Mouse (Mus musculus): ENCODE data around the gene Cyp2j9. TPM values are rescaled to one million over a fixed set of nuclear protein-coding genes. Genes with fewer than 3 reads are reported as not detected.
"Not testable (repeated sequence)": the region's sequence is repeated elsewhere in the genome, so short reads cannot be mapped to it uniquely, and the experiment has no call there.

Gene Cyp2j9
- 3.5 and 4.7 TPM in 2 replicates for polyA plus RNA-seq (2012; ENCODE audit: insufficient read depth, insufficient read length, missing spikeins)

DNA sequence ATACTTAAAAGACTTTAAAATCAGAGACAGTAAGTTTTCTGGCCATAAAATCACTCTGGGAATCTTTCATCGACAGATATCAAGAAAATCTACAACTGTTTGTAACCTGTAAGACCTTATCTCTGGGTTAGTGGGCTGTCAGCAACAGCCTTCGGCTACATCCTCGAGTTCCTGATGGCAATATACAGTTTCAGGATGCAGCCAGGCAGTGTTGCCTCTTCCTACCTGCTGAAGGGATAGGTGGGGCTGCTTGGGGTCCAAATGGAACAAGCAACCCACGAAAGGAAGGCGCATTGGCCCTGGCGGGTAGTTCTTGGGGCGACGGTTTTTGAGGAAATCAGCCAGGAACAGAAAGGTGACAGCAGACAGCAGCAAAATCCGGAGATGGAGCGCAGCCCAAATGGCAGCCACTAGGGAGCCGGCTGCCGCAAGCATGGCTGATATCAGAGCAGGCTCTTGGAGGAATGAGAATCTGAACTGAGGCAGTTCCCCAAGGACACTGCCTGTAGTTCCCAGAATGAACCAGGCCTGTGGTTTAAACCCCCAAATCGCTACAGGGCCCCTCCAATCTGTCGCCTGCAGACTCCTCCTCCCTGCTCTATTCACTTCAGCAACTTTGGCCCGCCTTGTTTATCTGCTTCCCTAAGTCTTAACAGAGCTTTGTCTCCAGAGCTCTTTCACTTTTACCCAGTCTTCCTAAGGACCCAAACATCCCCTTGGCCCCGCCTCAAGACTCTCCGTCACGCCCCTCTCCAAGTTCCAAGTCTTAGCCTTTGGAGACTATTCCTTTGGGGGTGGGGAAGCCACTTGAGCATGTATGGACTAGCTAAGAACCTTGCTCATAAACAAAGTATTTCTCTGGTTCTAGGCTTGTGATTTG, at the start of gene Cyp2j9:
Cyp2j9 (minus strand) TSS at position 668 of the 880 bp plus-strand sequence.
- Histone ChIP-seq H3K27ac (replicated peaks; ENCODE audit: low read depth, low read length) (peak within 1 kb of the TSS; percentile 81), H3K4me3 (ENCODE audit: insufficient read depth, low read depth, low read length) (peak within 1 kb of the TSS; percentile 67), H3K4me1 (ENCODE audit: control insufficient read depth, insufficient read depth, insufficient read length, low read length) (no peaks in the 10 kb centered on the region; the same call in 1 of the 2 replicates)

GRCm38 (mm10) chr4:96635455-96635854, 44.1 kb upstream of the Cyp2j9 start:
- Histone ChIP-seq H3K27ac (replicated peaks; ENCODE audit: low read depth, low read length) (no peak overlapping the region), H3K4me3 (ENCODE audit: insufficient read depth, low read depth, low read length) (no peak overlapping the region), H3K4me1 (ENCODE audit: control insufficient read depth, insufficient read depth, insufficient read length, low read length) (no peaks in the 10 kb centered on the region)

DNA sequence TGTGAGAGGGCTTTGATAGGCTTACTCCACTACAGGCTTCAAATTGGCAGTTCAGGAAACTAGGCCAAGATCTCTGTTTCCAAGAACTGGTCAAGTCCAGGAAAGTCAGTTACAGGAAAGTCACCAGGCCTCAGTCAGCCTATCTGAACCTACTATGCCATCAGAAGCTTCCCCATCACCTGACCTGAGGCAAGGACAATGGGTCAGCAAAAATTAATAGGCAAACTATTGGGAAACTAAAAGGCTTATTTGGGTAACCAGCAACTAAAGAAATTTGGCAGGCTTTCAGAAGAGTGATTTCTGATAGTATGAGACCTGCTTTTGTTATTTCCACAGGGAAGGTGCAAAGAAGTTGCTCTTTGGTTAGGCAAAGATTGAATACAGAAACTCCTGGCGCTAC, 31.1 kb upstream of the Cyp2j9 start:
- no peaks in the 10 kb centered on the region for H3K4me1 ChIP-seq (ENCODE audit: control insufficient read depth, insufficient read depth, insufficient read length, low read length)
- H3K4me3 ChIP-seq (ENCODE audit: insufficient read depth, low read depth, low read length): no peak overlapping the region
- no peak overlapping the region for H3K27ac ChIP-seq (replicated peaks; ENCODE audit: low read depth, low read length)

GRCm38 (mm10) chr4:96591791-96592150, 393 bp upstream of the Cyp2j9 start:
- Histone ChIP-seq H3K4me1 (ENCODE audit: control insufficient read depth, insufficient read depth, insufficient read length, low read length) (no peaks in the 10 kb centered on the region; the same call in 1 of the 2 replicates), H3K27ac (replicated peaks; ENCODE audit: low read depth, low read length) (peak overlapping the region; percentile 33; the same call in 1 of the 2 replicates), H3K4me3 (ENCODE audit: insufficient read depth, low read depth, low read length) (peak overlapping the region; percentile 67)

DNA sequence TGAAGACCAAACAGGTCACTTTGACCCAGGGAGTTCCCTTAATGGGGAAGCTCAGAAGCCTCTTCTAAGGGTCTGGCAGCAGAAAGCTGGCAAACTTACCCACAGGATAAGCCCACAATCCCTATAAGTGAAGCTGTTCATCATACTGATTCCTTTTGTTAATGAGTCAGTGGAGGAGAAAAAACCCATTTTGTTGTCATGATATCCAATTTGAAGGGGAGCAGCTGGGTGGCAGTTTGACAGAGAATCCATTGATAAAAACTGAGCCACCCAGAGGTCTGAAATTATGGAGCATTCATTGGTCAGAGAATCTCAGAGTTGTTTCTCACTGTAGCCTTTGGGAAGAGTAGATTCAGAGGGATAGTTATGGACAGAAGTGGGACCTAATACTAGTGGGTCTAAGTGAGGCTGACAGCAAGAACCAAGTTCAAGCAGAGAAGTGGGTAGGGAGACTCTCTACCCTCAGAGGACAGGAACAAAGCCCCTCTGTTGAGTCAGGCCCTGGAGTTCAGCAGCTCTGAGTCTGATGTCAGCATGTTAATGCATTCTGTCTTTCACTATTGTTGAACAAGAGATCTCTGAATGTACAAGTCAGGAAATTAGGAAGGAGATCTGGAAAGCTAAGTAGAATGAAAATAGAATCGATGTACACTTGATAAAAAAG, 9.8 kb downstream of the Cyp2j9 start:
- H3K4me3 ChIP-seq (ENCODE audit: insufficient read depth, low read depth, low read length): no peak overlapping the region
- H3K4me1 ChIP-seq (ENCODE audit: control insufficient read depth, insufficient read depth, insufficient read length, low read length): no peaks in the 10 kb centered on the region
- no peak overlapping the region for H3K27ac ChIP-seq (replicated peaks; ENCODE audit: low read depth, low read length)

DNA sequence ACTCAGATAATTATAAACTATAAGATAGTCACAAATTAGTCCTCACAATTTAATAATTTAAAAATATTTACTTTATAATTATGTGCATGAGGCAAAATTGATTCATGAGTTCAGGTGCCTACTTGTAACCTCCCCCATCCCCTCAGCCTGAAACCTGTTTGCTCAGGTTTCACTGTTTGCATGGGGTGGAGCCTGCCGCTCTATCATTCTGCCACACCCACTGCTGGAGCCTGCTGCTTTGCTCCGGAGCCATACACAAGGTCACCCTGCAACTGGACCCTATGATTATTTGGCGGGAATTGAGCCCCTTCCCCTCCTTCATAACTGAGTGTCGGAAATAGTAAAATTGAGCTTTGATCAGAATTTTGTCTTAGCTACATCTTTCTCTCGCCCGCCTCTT, 11.0 kb downstream of the Cyp2j9 start:
- not testable (repeated sequence) for H3K27ac ChIP-seq (replicated peaks; ENCODE audit: low read depth, low read length); H3K4me1 ChIP-seq (ENCODE audit: control insufficient read depth, insufficient read depth, insufficient read length, low read length); H3K4me3 ChIP-seq (ENCODE audit: insufficient read depth, low read depth, low read length)

DNA sequence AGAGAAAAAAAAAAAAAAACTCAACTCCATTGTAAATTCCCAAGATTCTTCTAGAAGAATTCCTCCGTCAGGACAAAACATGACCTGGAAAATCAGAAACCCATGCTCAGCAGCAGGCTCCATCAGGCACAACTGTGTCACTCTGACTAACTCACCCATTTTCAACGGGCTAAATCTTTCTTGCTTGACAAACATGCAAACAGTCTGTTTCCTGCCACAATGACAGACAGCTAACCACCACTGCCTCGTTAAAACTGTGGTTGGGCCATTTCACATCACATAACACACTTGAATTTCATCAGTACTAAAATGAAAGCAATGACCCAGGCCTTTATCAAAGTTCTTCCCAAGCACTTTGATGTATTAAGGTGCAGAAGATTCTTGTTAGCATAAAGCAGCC, 21.9 kb downstream of the Cyp2j9 start:
- Histone ChIP-seq H3K27ac (replicated peaks; ENCODE audit: low read depth, low read length) (no peak overlapping the region), H3K4me1 (ENCODE audit: control insufficient read depth, insufficient read depth, insufficient read length, low read length) (no peaks in the 10 kb centered on the region), H3K4me3 (ENCODE audit: insufficient read depth, low read depth, low read length) (no peak overlapping the region)

- H3K27ac ChIP-seq (replicated peaks; ENCODE audit: low read depth, low read length): no peak overlapping the region
- H3K4me3 ChIP-seq (ENCODE audit: insufficient read depth, low read depth, low read length): no peak overlapping the region
- no peaks in the 10 kb centered on the region for H3K4me1 ChIP-seq (ENCODE audit: control insufficient read depth, insufficient read depth, insufficient read length, low read length)
Observed at GRCm38 (mm10) chr4:96567988-96568387, 23.4 kb downstream of the Cyp2j9 start.

DNA sequence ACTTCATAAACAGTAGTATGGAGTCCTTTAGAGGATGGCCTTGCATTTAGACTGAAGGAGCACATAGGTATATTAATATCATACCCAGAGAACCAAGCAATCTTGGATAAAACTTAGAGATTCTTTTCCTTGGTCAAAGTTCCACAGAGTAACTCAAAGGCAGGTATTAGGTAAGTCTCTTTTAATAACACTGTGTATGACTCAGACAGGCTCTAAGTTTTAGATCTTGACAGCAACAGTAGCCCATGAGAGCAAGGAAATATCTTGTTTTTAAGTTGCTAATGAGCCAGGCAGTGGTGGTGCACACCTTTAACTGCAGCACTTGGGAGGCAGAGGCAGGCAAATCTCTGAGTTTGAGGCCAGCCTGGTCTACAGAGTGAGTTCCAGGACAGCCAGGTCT, 25.6 kb downstream of the Cyp2j9 start:
- H3K27ac ChIP-seq (replicated peaks; ENCODE audit: low read depth, low read length): no peak overlapping the region
- H3K4me1 ChIP-seq (ENCODE audit: control insufficient read depth, insufficient read depth, insufficient read length, low read length): no peaks in the 10 kb centered on the region
- H3K4me3 ChIP-seq (ENCODE audit: insufficient read depth, low read depth, low read length): no peak overlapping the region

GRCm38 (mm10) chr4:96560464-96560863, 30.9 kb downstream of the Cyp2j9 start:
- no peak overlapping the region for H3K4me3 ChIP-seq (ENCODE audit: insufficient read depth, low read depth, low read length)
- H3K27ac ChIP-seq (replicated peaks; ENCODE audit: low read depth, low read length): no peak overlapping the region
- H3K4me1 ChIP-seq (ENCODE audit: control insufficient read depth, insufficient read depth, insufficient read length, low read length): no peaks in the 10 kb centered on the region

DNA sequence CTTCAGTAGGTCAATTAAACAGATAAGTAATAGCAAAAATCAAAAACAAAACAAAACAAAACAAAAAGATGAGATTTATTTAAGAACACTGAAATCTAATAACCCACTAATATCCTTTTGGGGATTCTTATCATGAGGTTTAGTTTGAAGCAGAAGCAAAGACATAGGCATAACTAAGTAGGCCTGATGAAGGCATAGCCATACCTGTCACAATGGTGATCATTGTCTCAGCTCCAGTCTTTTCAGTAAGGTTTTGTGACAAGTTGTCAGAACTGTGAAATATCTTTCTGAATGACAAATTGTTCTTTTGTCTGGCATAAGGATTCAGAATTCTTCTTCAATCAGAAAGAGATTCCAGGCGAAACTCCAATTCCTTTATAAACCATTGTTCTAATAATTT, 31.6 kb downstream of the Cyp2j9 start:
- Histone ChIP-seq H3K27ac (replicated peaks; ENCODE audit: low read depth, low read length) (no peak overlapping the region), H3K4me3 (ENCODE audit: insufficient read depth, low read depth, low read length) (no peak overlapping the region), H3K4me1 (ENCODE audit: control insufficient read depth, insufficient read depth, insufficient read length, low read length) (no peaks in the 10 kb centered on the region)

DNA sequence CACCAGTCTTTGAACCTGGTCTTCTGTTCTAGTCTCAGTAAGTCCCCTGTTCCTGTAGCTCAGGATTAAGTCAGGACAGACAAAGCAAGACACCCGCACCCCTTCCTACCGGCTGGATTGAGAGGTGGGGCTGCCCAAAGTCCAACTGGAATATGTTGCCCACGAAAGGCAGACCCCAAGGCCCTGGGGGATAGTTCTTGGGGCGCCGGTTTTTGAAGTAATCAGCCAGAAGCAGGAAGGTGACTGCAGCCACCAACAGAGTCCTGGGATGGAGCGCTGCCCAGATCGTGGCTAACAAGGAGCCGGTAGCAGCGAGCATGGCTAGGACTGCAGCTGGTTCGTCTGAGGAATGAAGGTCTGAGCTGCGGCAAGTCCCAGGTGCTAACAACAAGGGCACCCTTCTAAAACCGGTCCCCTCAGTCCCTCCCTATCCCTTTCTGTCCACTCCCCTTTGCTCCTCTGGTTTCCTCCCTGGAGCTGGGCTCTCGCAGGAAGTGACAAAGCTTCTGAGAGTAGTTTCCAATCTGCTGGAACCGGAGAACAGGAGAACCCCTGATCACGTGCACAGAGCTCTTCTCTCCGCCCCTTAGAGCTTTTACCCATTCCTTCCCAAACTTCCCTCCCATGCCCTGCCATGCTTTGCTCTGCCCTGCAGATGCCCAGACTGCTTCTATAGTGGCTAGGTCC, 38.1 kb downstream of the Cyp2j9 start, which contains the start of gene Cyp2j6:
Cyp2j6 (minus strand) TSS at position 529 of the 687 bp plus-strand sequence.
- Histone ChIP-seq H3K27ac (replicated peaks; ENCODE audit: low read depth, low read length) (peak within 1 kb of the TSS; percentile 67), H3K4me1 (ENCODE audit: control insufficient read depth, insufficient read depth, insufficient read length, low read length) (peaks cover 11% of the 10 kb centered on the region), H3K4me3 (ENCODE audit: insufficient read depth, low read depth, low read length) (peak within 1 kb of the TSS; percentile 69)

DNA sequence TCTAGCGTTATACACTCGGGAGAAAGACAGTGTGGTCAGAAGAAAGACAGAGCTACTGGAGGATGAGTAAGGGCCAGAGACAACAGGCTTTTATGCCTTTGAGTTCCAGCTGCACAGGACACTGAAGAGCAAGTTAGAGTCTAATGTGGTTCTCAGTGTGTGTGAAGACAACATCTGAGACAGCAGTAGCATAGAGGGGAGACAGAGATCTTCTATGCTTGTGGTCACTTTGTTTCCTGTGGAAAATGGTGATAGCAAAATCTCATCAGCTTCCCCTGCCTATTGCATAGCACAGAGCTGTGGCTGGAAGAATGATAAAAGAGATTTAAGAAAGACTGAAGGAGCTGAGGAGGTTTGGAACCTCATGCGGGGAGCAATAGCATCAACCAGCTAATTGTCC, 39.8 kb downstream of the Cyp2j9 start:
- Histone ChIP-seq H3K4me1 (ENCODE audit: control insufficient read depth, insufficient read depth, insufficient read length, low read length) (peaks cover 11% of the 10 kb centered on the region), H3K4me3 (ENCODE audit: insufficient read depth, low read depth, low read length) (no peak overlapping the region), H3K27ac (replicated peaks; ENCODE audit: low read depth, low read length) (no peak overlapping the region)

- H3K4me3 ChIP-seq (ENCODE audit: insufficient read depth, low read depth, low read length): no peak overlapping the region
- peaks cover under 1% of the 10 kb centered on the region; the same call in 1 of the 2 replicates for H3K4me1 ChIP-seq (ENCODE audit: control insufficient read depth, insufficient read depth, insufficient read length, low read length)
- H3K27ac ChIP-seq (replicated peaks; ENCODE audit: low read depth, low read length): no peak overlapping the region
Observed at GRCm38 (mm10) chr4:96545976-96546375, 45.4 kb downstream of the Cyp2j9 start.

GRCm38 (mm10) chr4:96525772-96526171, 65.6 kb downstream of the Cyp2j9 start:
- Histone ChIP-seq H3K4me1 (ENCODE audit: control insufficient read depth, insufficient read depth, insufficient read length, low read length) (no peaks in the 10 kb centered on the region), H3K27ac (replicated peaks; ENCODE audit: low read depth, low read length) (no peak overlapping the region), H3K4me3 (ENCODE audit: insufficient read depth, low read depth, low read length) (no peak overlapping the region)
